Mouse (Mus musculus) liver, adult 2 months (tissue): ENCODE data around the gene Oprm1. TPM values are rescaled to one million over a fixed set of nuclear protein-coding genes. Genes with fewer than 3 reads are reported as not detected.
"Not testable (repeated sequence)": the region's sequence is repeated elsewhere in the genome, so short reads cannot be mapped to it uniquely, and the experiment has no call there.

Source experiments
- DNase-seq: peaks from one replicate; pipeline ENCODE4 v3.0.0-alpha.2; 2011; ENCODE audit warnings: low read depth, low spot score; ENCODE audit errors: extremely low read depth
- H3K27ac ChIP-seq: fragments of 200-500 bp; replicated peaks from 2 replicates; pipeline ENCODE4 v1.5.1; 2012; ENCODE audit warnings: low read depth, mild to moderate bottlenecking, control low read depth, inconsistent platforms, low read length; ENCODE audit not compliant: insufficient read depth
- H3K27me3 ChIP-seq: fragments of 200-500 bp; 2 replicates; pipeline ENCODE4 v1.6.1; 2012; ENCODE audit warnings: mild to moderate bottlenecking, moderate library complexity, low read length, inconsistent platforms; ENCODE audit not compliant: control insufficient read depth, insufficient read depth
- H3K36me3 ChIP-seq: fragments of 200-500 bp; 2 replicates; pipeline ENCODE4 v1.6.1; 2012; ENCODE audit warnings: low read length, inconsistent platforms; ENCODE audit not compliant: control insufficient read depth, insufficient read depth
- H3K4me1 ChIP-seq: fragments of 200-500 bp; 2 replicates; pipeline ENCODE4 v1.6.1; 2011; ENCODE audit warnings: low read length; ENCODE audit not compliant: control insufficient read depth, insufficient read depth
- H3K4me3 ChIP-seq: fragments of 200-500 bp; 2 replicates; pipeline ENCODE4 v1.5.1; 2011; ENCODE audit warnings: low read depth, mild to moderate bottlenecking, control low read depth, low read length, moderate library complexity; ENCODE audit not compliant: insufficient read depth
- H3K79me2 ChIP-seq: fragments of 200-500 bp; 2 replicates; pipeline ENCODE4 v1.6.1; 2012; ENCODE audit warnings: inconsistent platforms, mild to moderate bottlenecking, low read length, moderate library complexity; ENCODE audit not compliant: control insufficient read depth, insufficient read depth
- H3K9ac ChIP-seq: fragments of 200-500 bp; 2 replicates; pipeline ENCODE4 v1.6.1; 2012; ENCODE audit warnings: low read depth, mild to moderate bottlenecking, control low read depth, inconsistent platforms, low read length
- CTCF ChIP-seq: fragments of 200-500 bp; IDR thresholded peaks from 2 replicates; pipeline ENCODE4 v1.5.1; 2011; ENCODE audit warnings: low read depth, low read length, control low read depth
- POLR2A ChIP-seq: fragments of 200-500 bp; IDR thresholded peaks from 2 replicates; pipeline ENCODE4 v1.6.1; 2011; ENCODE audit warnings: low read length, control low read depth; ENCODE audit not compliant: insufficient read depth; ENCODE audit errors: extremely low read depth
- WGBS: fragments of 180-500 bp; shearing (Covaris S2); methylation state at CpG from one replicate; pipeline ENCODE4 v1.1.7; 2018; 5-methylcytosine and 5-hydroxymethylcytosine counted together
- polyA plus RNA-seq: library from polyadenylated mRNA; depleted of rRNA; stranded (reverse); fragments of >200 nt; gene quantifications from 2 replicates; pipeline ENCODE4 v1.2.3, GENCODE M21; 2012
- total RNA-seq: library from RNA; depleted of rRNA; stranded (reverse); fragments of >200 nt; gene quantifications from 2 replicates; pipeline ENCODE4 v1.2.3, GENCODE M21; 2014

The Oprm1 gene
- total and polyA plus RNA-seq, 2 experiments: not detected

DNA sequence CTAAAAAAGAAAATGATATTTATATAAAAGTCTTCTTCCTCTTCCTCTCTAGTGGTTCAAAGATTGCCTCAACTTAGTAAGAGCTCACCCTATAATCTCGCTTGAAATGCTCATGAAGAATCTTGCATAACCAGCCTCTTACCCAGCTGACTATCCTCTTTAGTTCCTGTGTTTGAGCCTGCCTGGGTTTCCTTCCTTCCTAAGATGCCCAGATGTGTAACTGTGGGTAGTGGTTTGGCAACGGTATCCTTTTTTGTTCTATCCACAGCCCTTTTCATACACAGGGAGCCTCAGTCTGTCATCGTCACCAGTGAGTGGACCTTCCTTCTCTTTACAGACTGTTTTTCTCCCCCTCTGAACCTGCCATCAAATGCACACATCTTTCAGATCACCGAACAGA lies 227.9 kb downstream of the Oprm1 start:
- no peak overlapping the region for H3K9ac ChIP-seq
- H3K4me1 ChIP-seq: no peaks in the 10 kb centered on the region
- DNase-seq: no peak
- H3K27me3 ChIP-seq: no peaks in the 10 kb centered on the region
- H3K79me2 ChIP-seq: no peaks in the 10 kb centered on the region
- TF ChIP-seq POLR2A (no peak), CTCF (no peak)
- H3K27ac ChIP-seq: no peak overlapping the region
- no peak overlapping the region for H3K4me3 ChIP-seq
- WGBS: 93% methylated on average over 4 of the region's 4 CpGs
- no peaks in the 10 kb centered on the region for H3K36me3 ChIP-seq

DNA sequence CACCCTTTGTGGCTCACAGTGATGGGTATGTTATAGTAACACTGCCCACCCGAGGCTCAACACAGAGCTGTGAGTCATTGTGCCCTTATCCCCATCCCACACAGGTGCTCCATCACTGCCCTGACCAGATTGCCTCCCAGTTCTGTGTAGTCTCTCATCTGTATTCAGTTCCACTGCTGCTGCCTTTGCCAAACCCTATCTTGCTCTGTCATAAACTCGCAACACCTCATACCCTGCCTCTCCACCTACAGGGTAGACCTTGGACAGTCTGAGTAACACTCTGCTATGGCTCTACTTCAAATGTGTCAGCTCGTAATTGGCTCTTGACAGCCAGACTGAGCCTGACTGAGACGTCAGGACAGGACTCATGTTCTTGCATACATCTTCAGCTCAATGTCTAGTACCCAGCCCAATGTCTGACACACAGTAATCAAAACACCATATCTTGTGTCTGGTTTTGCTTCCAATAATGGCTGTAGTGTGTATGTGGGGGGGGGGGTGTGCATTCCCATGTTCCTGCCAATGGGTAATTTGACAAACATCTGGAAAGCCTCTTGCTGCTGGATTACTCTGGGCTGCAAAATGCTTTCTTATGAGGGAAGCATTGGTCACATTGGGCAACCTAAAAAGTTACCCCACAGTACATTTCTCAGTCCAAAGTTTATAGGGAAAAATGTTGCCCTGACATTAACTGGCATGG lies 229.2 kb downstream of the Oprm1 start:
- no peak overlapping the region for H3K9ac ChIP-seq
- H3K27ac ChIP-seq: no peak overlapping the region
- no peak for TF ChIP-seq POLR2A
- no peak for TF ChIP-seq CTCF
- H3K4me1 ChIP-seq: no peaks in the 10 kb centered on the region
- H3K27me3 ChIP-seq: no peaks in the 10 kb centered on the region
- WGBS: 73% methylated on average over 4 of the region's 4 CpGs
- DNase-seq: no peak
- H3K36me3 ChIP-seq: no peaks in the 10 kb centered on the region
- H3K79me2 ChIP-seq: no peaks in the 10 kb centered on the region
- H3K4me3 ChIP-seq: no peak overlapping the region

DNA sequence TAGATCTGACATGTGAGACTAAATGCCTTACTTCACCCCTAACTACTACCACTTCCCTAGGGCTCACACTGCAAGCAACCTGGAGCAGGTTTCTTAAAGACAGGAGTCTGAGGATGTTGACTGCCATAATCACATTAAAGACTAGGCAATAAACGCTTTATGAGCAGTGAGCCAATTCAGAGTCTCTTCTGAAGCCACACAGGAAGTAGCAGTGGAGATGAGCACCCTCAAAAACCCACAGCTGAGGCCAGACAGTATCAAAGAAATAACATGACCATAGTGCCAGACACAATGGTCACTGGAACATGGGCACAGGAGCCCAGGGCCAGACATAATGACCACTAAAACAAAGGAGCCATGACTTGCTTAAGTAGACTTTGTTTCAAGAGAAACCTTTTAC lies 230.2 kb downstream of the Oprm1 start:
- H3K27ac ChIP-seq: no peak overlapping the region
- no peak for TF ChIP-seq POLR2A
- no peaks in the 10 kb centered on the region for H3K79me2 ChIP-seq
- no peak overlapping the region for H3K4me3 ChIP-seq
- H3K4me1 ChIP-seq: no peaks in the 10 kb centered on the region
- H3K36me3 ChIP-seq: no peaks in the 10 kb centered on the region
- H3K27me3 ChIP-seq: no peaks in the 10 kb centered on the region
- no peak for DNase-seq
- WGBS: 84% methylated on average over 1 of the region's 1 CpGs
- H3K9ac ChIP-seq: no peak overlapping the region

DNA sequence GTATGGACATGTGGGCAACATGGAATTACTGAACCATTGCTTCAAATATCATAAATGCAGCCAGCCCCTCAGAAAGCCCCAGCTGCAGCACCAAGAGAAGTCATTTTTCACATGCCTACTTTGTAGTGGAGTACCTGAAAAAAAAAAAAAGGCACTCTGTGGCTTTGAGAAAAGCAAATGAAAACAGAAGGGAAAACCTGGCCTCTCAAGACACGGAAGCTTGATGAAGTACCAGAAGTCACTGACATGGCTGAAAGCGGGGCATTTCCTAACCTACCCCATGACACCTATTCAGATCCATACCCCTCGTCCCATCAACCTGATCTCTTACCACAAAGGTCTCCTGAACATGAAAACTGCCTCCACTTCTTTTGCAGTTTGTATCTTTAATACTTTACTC lies 238.6 kb downstream of the Oprm1 start:
- no peak overlapping the region for H3K9ac ChIP-seq
- no peaks in the 10 kb centered on the region for H3K36me3 ChIP-seq
- no peaks in the 10 kb centered on the region for H3K4me1 ChIP-seq
- no peak overlapping the region for H3K27ac ChIP-seq
- no peaks in the 10 kb centered on the region for H3K27me3 ChIP-seq
- no peak for DNase-seq
- H3K79me2 ChIP-seq: no peaks in the 10 kb centered on the region
- TF ChIP-seq CTCF (no peak), POLR2A (no peak)
- 79% methylated on average over 3 of the region's 3 CpGs for WGBS
- H3K4me3 ChIP-seq: no peak overlapping the region

DNA sequence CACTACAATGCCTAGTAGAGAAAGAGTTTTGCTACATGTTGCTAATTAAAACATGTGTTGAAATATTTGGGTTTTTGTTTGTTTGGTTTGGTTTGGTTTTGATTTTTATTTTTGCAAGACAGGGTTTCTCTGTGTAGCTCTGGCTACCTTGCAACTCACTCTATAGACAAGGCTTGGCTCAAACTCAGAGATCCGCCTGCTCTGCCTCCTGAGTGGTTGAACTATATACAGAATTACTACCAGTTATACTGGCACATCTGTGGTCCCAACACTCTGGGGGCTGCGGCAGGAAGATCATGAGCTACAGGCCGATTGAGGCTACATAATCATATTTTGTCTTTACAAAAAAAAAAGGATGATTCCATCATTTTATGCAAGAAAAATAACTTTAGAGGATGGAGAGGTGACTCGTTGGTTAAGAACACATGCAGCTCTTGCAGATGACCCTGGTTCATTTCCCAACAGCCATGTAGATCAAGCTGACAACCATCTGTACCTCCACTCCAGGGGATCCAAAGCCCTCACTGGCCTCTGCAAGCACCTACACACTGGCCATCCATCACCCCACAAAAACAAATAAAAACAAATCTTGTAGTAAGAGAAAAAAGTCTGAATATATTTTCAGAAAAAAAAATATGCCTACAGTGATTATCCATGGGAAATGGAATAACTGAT lies 240.4 kb downstream of the Oprm1 start:
- Histone ChIP-seq H3K36me3 (no peaks in the 10 kb centered on the region), H3K4me3 (no peak overlapping the region), H3K27me3 (no peaks in the 10 kb centered on the region), H3K4me1 (no peaks in the 10 kb centered on the region), H3K9ac (no peak overlapping the region), H3K27ac (no peak overlapping the region), H3K79me2 (no peaks in the 10 kb centered on the region)
- WGBS: 86% methylated on average over 4 of the region's 4 CpGs
- no peak for DNase-seq
- TF ChIP-seq POLR2A (no peak), CTCF (no peak)

DNA sequence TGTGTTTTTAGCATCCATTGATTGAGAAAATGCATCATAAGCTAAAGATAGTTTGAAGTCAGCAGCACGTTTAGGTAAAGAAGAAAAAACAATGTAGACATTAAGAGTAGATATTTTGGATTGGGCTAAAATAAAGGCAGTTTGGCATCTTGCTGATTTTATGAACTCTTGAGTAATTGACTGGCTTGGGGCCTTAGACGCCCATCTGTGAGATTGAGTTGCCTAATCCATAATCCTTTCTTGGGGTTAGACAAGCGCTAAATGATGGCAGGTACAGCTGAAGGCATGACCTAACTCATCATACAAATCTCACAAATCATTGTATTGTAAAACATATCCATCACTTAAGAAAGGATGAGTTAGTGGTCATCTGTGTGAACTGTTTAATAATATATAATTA lies 241.0 kb downstream of the Oprm1 start:
- TF ChIP-seq CTCF (no peak), POLR2A (no peak)
- Histone ChIP-seq H3K79me2 (no peaks in the 10 kb centered on the region), H3K27me3 (no peaks in the 10 kb centered on the region), H3K9ac (no peak overlapping the region), H3K27ac (no peak overlapping the region), H3K4me1 (no peaks in the 10 kb centered on the region), H3K4me3 (no peak overlapping the region), H3K36me3 (no peaks in the 10 kb centered on the region)
- 91% methylated on average over 3 of the region's 3 CpGs for WGBS
- DNase-seq: no peak

DNA sequence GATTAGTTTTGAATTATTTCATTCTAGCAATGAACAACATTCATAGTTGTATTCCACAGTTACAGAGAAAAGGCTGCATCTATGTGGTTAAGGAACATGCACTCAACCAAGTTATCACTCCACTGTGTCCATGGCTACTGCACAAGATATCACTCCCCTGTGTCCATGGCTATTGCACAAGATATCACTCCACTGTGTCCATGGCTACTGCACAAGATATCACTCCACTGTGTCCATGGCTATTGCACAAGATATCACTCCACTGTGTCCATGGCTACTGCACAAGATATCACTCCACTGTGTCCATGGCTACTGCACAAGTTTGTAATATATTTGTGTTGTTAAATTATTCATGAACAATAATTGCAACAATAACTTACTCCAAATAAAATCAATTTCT lies 245.6 kb downstream of the Oprm1 start:
- not testable (repeated sequence) for H3K27ac ChIP-seq, H3K79me2 ChIP-seq, H3K36me3 ChIP-seq, DNase-seq, H3K4me3 ChIP-seq, H3K9ac ChIP-seq, H3K4me1 ChIP-seq, H3K27me3 ChIP-seq
